ENCODE assay signal across 20 mouse cellular contexts in genomic region chr2:127369703-127370376, GRCm38 (mm10). TPM values are rescaled to one million over a fixed set of nuclear protein-coding genes. Genes with fewer than 3 reads are reported as not detected.
DNase-seq lines count a peak whose midpoint lies in the region; ATAC-seq and TF ChIP-seq lines count a peak whose summit lies in the region.
"Had no signal": no experiment of that assay in that cellular context is flagged by ENCODE, and none has a peak within 500 bp of the region (broad histone marks: within the 10 kb centered on the region; RNA-seq: fewer than 3 reads in every experiment).

No protein-coding gene starts in this region.

- H3K27me3 ChIP-seq in kidney, adult 2 months (replicated peaks; ENCODE audit: control insufficient read depth, insufficient read depth, low read length) = no peaks in the 10 kb centered on the region
- peaks cover 13% of the 10 kb centered on the region for H3K27me3 ChIP-seq in kidney, embryonic 16.5 days (ENCODE audit: insufficient read depth, low read length)
- peaks cover 32% of the 10 kb centered on the region for H3K27me3 ChIP-seq in liver, embryonic 12.5 days (replicated peaks)

- intact Hi-C loops in gastrocnemius, adult 2 months (cut with DNase I) = no loop called here
- intact Hi-C loops in left cerebral cortex, adult 2 months (cut with DNase I) = no loop called here

- H3K4me2 ChIP-seq in kidney, embryonic 16.5 days (replicated peaks; ENCODE audit: low read depth, low read length) = no peak overlapping the region
- H3K4me2 ChIP-seq in liver, embryonic 12.5 days = peak overlapping the region; percentile 95
- H3K4me2 ChIP-seq: embryonic facial prominence, embryonic 12.5 days; forebrain, embryonic 12.5 days; midbrain, embryonic 15.5 days; neural tube, embryonic 12.5 days had no signal

- H3K27ac ChIP-seq in gastrocnemius, adult 2 months = peak overlapping the region; percentile 57
- peak overlapping the region; percentile 44 for H3K27ac ChIP-seq in kidney, adult 2 months (ENCODE audit: insufficient read depth, low read depth, low read length)
- no peak overlapping the region for H3K27ac ChIP-seq in kidney, embryonic 16.5 days (ENCODE audit: low read length)
- peak overlapping the region; percentile 97 for H3K27ac ChIP-seq in liver, embryonic 12.5 days
- H3K27ac ChIP-seq in left cerebral cortex, adult 2 months = no peak overlapping the region
- H3K27ac ChIP-seq: embryonic facial prominence, embryonic 12.5 days; forebrain, embryonic 12.5 days; midbrain, embryonic 15.5 days; neural tube, embryonic 12.5 days had no signal

- WGBS in kidney, adult 2 months = 54% methylated on average over 5 of the region's 5 CpGs
- 68% methylated on average over 5 of the region's 5 CpGs for WGBS in kidney, embryonic 16.5 days
- WGBS in liver, embryonic 12.5 days (ENCODE audit: insufficient replicate concordance) = 55% methylated on average over 5 of the region's 5 CpGs

- ATAC-seq in kidney, embryonic 16.5 days (ENCODE audit: low FRiP score, low TSS enrichment) = no peak
- 0 out of 2 replicates have a peak, but pooled peaks have one; percentile 11 for ATAC-seq in liver, embryonic 12.5 days
- no peak for ATAC-seq in activated CD4-positive, CD25-positive, alpha-beta regulatory T cell, adult 4 months
- ATAC-seq: midbrain, embryonic 15.5 days had no signal

- TF ChIP-seq POLR2A in kidney, adult 2 months (IDR thresholded peaks at IDR 0.05; ENCODE audit: low read depth, low read length) = no peak

- H3K9ac ChIP-seq in kidney, embryonic 16.5 days (replicated peaks; ENCODE audit: low read length) = no peak overlapping the region
- peak overlapping the region; percentile 91 for H3K9ac ChIP-seq in liver, embryonic 12.5 days
- H3K9ac ChIP-seq: embryonic facial prominence, embryonic 12.5 days; forebrain, embryonic 12.5 days; midbrain, embryonic 15.5 days; neural tube, embryonic 12.5 days had no signal

- no peaks in the 10 kb centered on the region for H3K9me3 ChIP-seq in kidney, embryonic 16.5 days (ENCODE audit: low read length)
- no peaks in the 10 kb centered on the region for H3K9me3 ChIP-seq in liver, embryonic 12.5 days (replicated peaks)
- H3K9me3 ChIP-seq: embryonic facial prominence, embryonic 12.5 days; forebrain, embryonic 12.5 days; midbrain, embryonic 15.5 days; neural tube, embryonic 12.5 days had no signal

- H3K36me3 ChIP-seq in kidney, adult 2 months (ENCODE audit: control insufficient read depth, insufficient read depth, low read length) = no peaks in the 10 kb centered on the region
- no peaks in the 10 kb centered on the region for H3K36me3 ChIP-seq in kidney, embryonic 16.5 days (ENCODE audit: insufficient read depth, low read length)
- H3K36me3 ChIP-seq in liver, embryonic 12.5 days = peaks cover 40% of the 10 kb centered on the region
- H3K36me3 ChIP-seq: embryonic facial prominence, embryonic 12.5 days; forebrain, embryonic 12.5 days; midbrain, embryonic 15.5 days; neural tube, embryonic 12.5 days had no signal

- no peak for TF ChIP-seq CTCF in gastrocnemius, adult 2 months (IDR thresholded peaks at IDR 0.05)
- TF ChIP-seq CTCF in kidney, adult 2 months (conservative IDR thresholded peaks at IDR 0.05; ENCODE audit: insufficient read depth, insufficient read length, low read depth, low read length) = no peak
- TF ChIP-seq CTCF in left cerebral cortex, adult 2 months (IDR thresholded peaks at IDR 0.05) = no peak

- peak overlapping the region; percentile 40 for H3K4me3 ChIP-seq in gastrocnemius, adult 2 months
- no peak overlapping the region for H3K4me3 ChIP-seq in kidney, adult 2 months (ENCODE audit: insufficient read depth, low read depth, low read length)
- H3K4me3 ChIP-seq in kidney, embryonic 16.5 days (ENCODE audit: low read length) = no peak overlapping the region
- H3K4me3 ChIP-seq in liver, embryonic 12.5 days = peak overlapping the region; percentile 70
- no peak overlapping the region for H3K4me3 ChIP-seq in left cerebral cortex, adult 2 months
- H3K4me3 ChIP-seq: embryonic facial prominence, embryonic 12.5 days; forebrain, embryonic 12.5 days; midbrain, embryonic 15.5 days; neural tube, embryonic 12.5 days had no signal

- peaks cover 22% of the 10 kb centered on the region; the same call in 1 of the 2 replicates for H3K4me1 ChIP-seq in kidney, adult 2 months (ENCODE audit: control insufficient read depth, insufficient read depth, low read length)
- peaks cover 6% of the 10 kb centered on the region; the same call in 1 of the 2 replicates for H3K4me1 ChIP-seq in kidney, embryonic 16.5 days (ENCODE audit: insufficient read depth, low read length)
- H3K4me1 ChIP-seq in liver, embryonic 12.5 days = peaks cover 99% of the 10 kb centered on the region
- H3K4me1 ChIP-seq: embryonic facial prominence, embryonic 12.5 days; forebrain, embryonic 12.5 days; midbrain, embryonic 15.5 days had no signal

- DNase-seq in gastrocnemius, adult 2 months = no peak
- DNase-seq in gastrocnemius, postnatal 10 days = no peak
- DNase-seq in kidney, adult 2 months = peak; percentile 82
- no peak for DNase-seq in left cerebral cortex, adult 2 months (ENCODE audit: extremely low spot score in 1 of 2, low spot score in 2 of 2)
- DNase-seq in frontal cortex, postnatal 36 days (ENCODE audit: low spot score in 2 of 2) = no peak
- DNase-seq: cerebellum, adult 11 months; heart, postnatal 4 days; right cerebral cortex, postnatal 4 days; thymus, postnatal 14 days had no signal

RNA-seq across cellular contexts. Expression of gene Adra2b, which starts 6.8 kb away (rescaled TPM):
- total RNA-seq in gastrocnemius, adult 2 months (2021) = under 1 TPM; 0.39 to 0.69 TPM
- 1 to 10 TPM; 1.4 to 1.8 TPM for total RNA-seq in gastrocnemius, postnatal 10 days (2021)
- 64.7 and 68.2 TPM in 2 replicates for polyA plus RNA-seq in kidney, adult 2 months (2012; rRNA removed)
- polyA plus RNA-seq in kidney, embryonic 16.5 days (2015; fragmentation: Nextera tagmentation; extraction: Ambion mirVana) = 7.2 and 7.8 TPM in 2 replicates
- 38.3 and 42.5 TPM in 2 replicates for polyA plus RNA-seq in liver, embryonic 12.5 days (2016; fragmentation: Nextera tagmentation; extraction: Ambion mirVana)
- total RNA-seq in left cerebral cortex, adult 2 months (2021) = under 1 TPM; 0.32 to 0.54 TPM
- not detected for polyA plus RNA-seq in activated CD4-positive, CD25-positive, alpha-beta regulatory T cell, adult 4 months (2017; shearing (Covaris generic))
- total RNA-seq: megakaryocyte progenitor cell, adult 5-6 weeks had no signal

RNA-seq across cellular contexts. Expression of gene Astl, which starts 31.4 kb away (rescaled TPM):
- under 1 TPM in 1 of 2 experiments, not detected in 1; 0.25 TPM for total RNA-seq in gastrocnemius, adult 2 months (2021)
- under 1 TPM in 1 of 2 experiments, not detected in 1; 0.16 TPM for total RNA-seq in gastrocnemius, postnatal 10 days (2021)
- polyA plus RNA-seq in kidney, adult 2 months (2012; rRNA removed) = not detected in 2 replicates
- polyA plus RNA-seq in kidney, embryonic 16.5 days (2015; fragmentation: Nextera tagmentation; extraction: Ambion mirVana) = not detected in 2 replicates
- polyA plus RNA-seq in liver, embryonic 12.5 days (2016; fragmentation: Nextera tagmentation; extraction: Ambion mirVana) = not detected in 2 replicates
- not detected for total RNA-seq in left cerebral cortex, adult 2 months (2021)
- under 1 TPM; 0.28 to 0.37 TPM for polyA plus RNA-seq in activated CD4-positive, CD25-positive, alpha-beta regulatory T cell, adult 4 months (2017; shearing (Covaris generic))
- total RNA-seq: heart, postnatal 4 days had no signal
- polyA plus RNA-seq: embryonic facial prominence, embryonic 12.5 days; forebrain, embryonic 12.5 days; gonadal fat pad, adult 2 months; limb, embryonic 11.5 days; lung, embryonic 16.5 days; midbrain, embryonic 15.5 days; neural tube, embryonic 12.5 days had no signal

RNA-seq across cellular contexts. Expression of gene Dusp2, which starts 33.9 kb away (rescaled TPM):
- total RNA-seq in gastrocnemius, adult 2 months (2021) = 1 to 10 TPM in 1 of 2 experiments, under 1 TPM in 1; 0.59 to 1.2 TPM
- 1 to 10 TPM; 2.6 TPM for total RNA-seq in gastrocnemius, postnatal 10 days (2021)
- polyA plus RNA-seq in kidney, adult 2 months (2012; rRNA removed) = 1.0 and 5.7 TPM in 2 replicates
- polyA plus RNA-seq in kidney, embryonic 16.5 days (2015; fragmentation: Nextera tagmentation; extraction: Ambion mirVana) = 7.8 and 8.3 TPM in 2 replicates
- 7.3 and 8.0 TPM in 2 replicates for polyA plus RNA-seq in liver, embryonic 12.5 days (2016; fragmentation: Nextera tagmentation; extraction: Ambion mirVana)
- 1 to 10 TPM; 2.4 to 3.5 TPM for total RNA-seq in left cerebral cortex, adult 2 months (2021)
- polyA plus RNA-seq in activated CD4-positive, CD25-positive, alpha-beta regulatory T cell, adult 4 months (2017; shearing (Covaris generic)) = 10 to 100 TPM; 18.6 to 38.6 TPM

RNA-seq across cellular contexts. Expression of gene Gpat2, which starts 55.2 kb away (rescaled TPM):
- not detected for total RNA-seq in gastrocnemius, adult 2 months (2021)
- total RNA-seq in gastrocnemius, postnatal 10 days (2021) = under 1 TPM; 0.09 TPM
- polyA plus RNA-seq in kidney, adult 2 months (2012; rRNA removed) = 1.4 and 1.9 TPM in 2 replicates
- 0.22 and 0.40 TPM in 2 replicates for polyA plus RNA-seq in kidney, embryonic 16.5 days (2015; fragmentation: Nextera tagmentation; extraction: Ambion mirVana)
- 0.37 and 0.49 TPM in 2 replicates for polyA plus RNA-seq in liver, embryonic 12.5 days (2016; fragmentation: Nextera tagmentation; extraction: Ambion mirVana)
- total RNA-seq in left cerebral cortex, adult 2 months (2021) = under 1 TPM; 0.29 to 0.37 TPM
- polyA plus RNA-seq in activated CD4-positive, CD25-positive, alpha-beta regulatory T cell, adult 4 months (2017; shearing (Covaris generic)) = under 1 TPM in 1 of 2 experiments, not detected in 1; 0.33 TPM
- polyA plus RNA-seq: limb, embryonic 11.5 days had no signal

Comparison
In these comparisons a context has a peak if more than half of its experiments do, and no peak if none do; other contexts are left out.
1. H3K27ac ChIP-seq: peak in gastrocnemius, adult 2 months (single experiment), kidney, adult 2 months (single experiment) and liver, embryonic 12.5 days (single experiment); none in kidney, embryonic 16.5 days (single experiment) and left cerebral cortex, adult 2 months (single experiment).
2. H3K4me3 ChIP-seq: peak in gastrocnemius, adult 2 months (single experiment) and liver, embryonic 12.5 days (single experiment); none in kidney, adult 2 months (single experiment), kidney, embryonic 16.5 days (single experiment) and left cerebral cortex, adult 2 months (single experiment).